Mouse (Mus musculus) small intestine, adult 2 months (tissue): ENCODE measurements around the gene Gpr132. TPM values are rescaled to one million over a fixed set of nuclear protein-coding genes. Genes with fewer than 3 reads are reported as not detected.

Experiments used
- H3K27ac ChIP-seq: fragments of 200-500 bp; 2 replicates; pipeline ENCODE4 v1.5.1; 2012; ENCODE audit warnings: low read depth, low read length, control low read depth, inconsistent platforms; ENCODE audit not compliant: insufficient read depth
- H3K27me3 ChIP-seq: fragments of 200-500 bp; 2 replicates; pipeline ENCODE4 v1.6.1; 2012; ENCODE audit warnings: mild to moderate bottlenecking, moderate library complexity, low read length, inconsistent platforms; ENCODE audit not compliant: control insufficient read depth, insufficient read depth
- H3K36me3 ChIP-seq: fragments of 200-500 bp; 2 replicates; pipeline ENCODE4 v1.6.1; 2012; ENCODE audit warnings: mild to moderate bottlenecking, low read length, control low read depth, inconsistent platforms; ENCODE audit not compliant: control insufficient read depth, insufficient read depth
- H3K4me1 ChIP-seq: fragments of 200-500 bp; 2 replicates; pipeline ENCODE4 v1.6.1; 2012; ENCODE audit warnings: low read length, inconsistent platforms, mixed read lengths; ENCODE audit not compliant: control insufficient read depth, insufficient read depth, insufficient read length
- H3K4me3 ChIP-seq: fragments of 200-500 bp; 2 replicates; pipeline ENCODE4 v1.5.1; 2012; ENCODE audit warnings: low read depth, mild to moderate bottlenecking, control low read depth, inconsistent platforms, low read length, moderate library complexity
- CTCF ChIP-seq: fragments of 200-500 bp; IDR thresholded peaks from 2 replicates; pipeline ENCODE4 v1.5.1; 2012; ENCODE audit warnings: low read depth, mild to moderate bottlenecking, control low read depth, inconsistent platforms, low read length, moderate library complexity, mixed read lengths; ENCODE audit not compliant: insufficient replicate concordance, insufficient read length; ENCODE audit errors: extremely low read depth
- POLR2A ChIP-seq: fragments of 200-500 bp; IDR thresholded peaks from 2 replicates; pipeline ENCODE4 v1.6.1; 2012; ENCODE audit warnings: low read depth, mild to moderate bottlenecking, control low read depth, inconsistent platforms, low read length, moderate library complexity
- WGBS: fragments of 180-500 bp; shearing (Covaris S2); methylation state at CpG from one replicate; pipeline ENCODE4 v1.1.7; 2018; 5-methylcytosine and 5-hydroxymethylcytosine counted together
- polyA plus RNA-seq: library from polyadenylated mRNA; depleted of rRNA; stranded (reverse); fragments of >200 nt; gene quantifications from 2 replicates; pipeline ENCODE4 v1.2.3, GENCODE M21; 2012

The Gpr132 gene
- polyA plus RNA-seq, 1 experiment = 8.2 TPM

DNA sequence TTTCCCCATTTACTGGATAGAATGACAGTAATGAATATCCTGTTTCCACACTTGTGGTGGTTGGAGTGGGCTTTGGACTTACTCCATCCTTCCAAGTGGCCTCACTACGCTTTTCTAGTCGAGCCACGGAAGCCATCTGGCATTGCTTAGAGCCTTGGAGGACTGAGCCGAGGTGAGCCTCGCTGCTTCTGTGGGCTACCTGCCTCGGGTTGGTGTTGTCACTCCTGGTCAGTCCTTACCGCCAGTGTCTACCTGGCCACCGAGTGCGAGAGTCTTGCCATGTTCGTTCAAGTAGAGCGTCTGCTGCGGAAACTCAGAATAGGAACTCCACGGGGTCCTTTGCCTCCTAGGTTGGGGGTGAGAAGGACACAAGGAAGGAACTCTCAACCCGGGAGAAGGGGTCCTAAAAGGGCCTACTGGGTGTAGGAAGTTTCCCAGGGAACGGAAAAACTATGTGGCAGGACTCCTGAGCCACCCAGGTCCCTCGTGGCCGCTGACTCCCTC, 9.1 kb upstream of the Gpr132 start:
- peaks cover 33% of the 10 kb centered on the region for H3K4me1 ChIP-seq
- no peaks in the 10 kb centered on the region for H3K36me3 ChIP-seq
- peak overlapping the region; percentile 44 for H3K4me3 ChIP-seq
- peaks cover 5% of the 10 kb centered on the region; the same call in 1 of the 2 replicates for H3K27me3 ChIP-seq
- 7% methylated on average over 17 of the region's 17 CpGs for WGBS
- TF ChIP-seq POLR2A = no peak
- TF ChIP-seq CTCF = no peak
- no peak overlapping the region for H3K27ac ChIP-seq

DNA sequence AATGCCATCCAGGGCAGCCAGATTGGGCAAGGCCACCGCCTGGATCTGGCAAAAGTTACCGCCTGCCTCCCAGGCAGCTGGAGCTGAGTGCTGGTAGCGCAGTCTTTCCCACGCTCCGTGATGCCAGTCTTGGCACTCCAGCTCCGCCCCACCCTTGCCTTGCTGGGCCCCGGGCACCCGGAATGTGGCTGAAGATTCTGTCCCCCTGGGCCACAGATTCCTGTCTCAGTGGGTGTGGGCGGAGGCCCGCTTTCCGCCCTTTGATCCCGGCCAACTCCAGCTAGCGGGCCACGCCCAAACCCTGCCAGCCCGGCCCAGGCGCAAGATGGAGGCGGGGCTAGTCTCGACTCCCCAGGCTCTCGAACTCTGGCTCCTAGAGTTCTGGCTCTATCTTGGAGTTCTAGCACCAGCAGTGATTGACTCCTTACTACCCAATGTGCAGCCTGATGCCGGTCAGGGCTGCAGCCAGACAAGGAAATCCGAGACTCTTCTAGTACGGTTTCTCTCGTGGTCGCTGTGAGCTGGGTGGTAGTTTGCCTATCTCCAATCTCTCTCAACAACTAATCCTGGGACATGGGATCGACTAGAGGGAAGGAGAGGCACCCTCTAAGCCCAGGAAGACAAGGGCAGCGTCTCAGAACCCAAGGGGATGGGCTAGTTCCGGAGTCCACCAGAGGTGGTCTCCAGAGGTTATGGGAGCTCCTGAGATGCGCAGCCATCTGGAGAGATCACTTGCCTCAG, 8.5 kb upstream of the Gpr132 start:
- Histone ChIP-seq H3K36me3 (no peaks in the 10 kb centered on the region), H3K4me1 (peaks cover 33% of the 10 kb centered on the region), H3K4me3 (peak overlapping the region; percentile 21), H3K27me3 (peaks cover 5% of the 10 kb centered on the region; the same call in 1 of the 2 replicates), H3K27ac (no peak overlapping the region; the same call in 1 of the 2 replicates)
- WGBS = 4% methylated on average over 28 of the region's 28 CpGs
- no peak for TF ChIP-seq CTCF
- TF ChIP-seq POLR2A = no peak

DNA sequence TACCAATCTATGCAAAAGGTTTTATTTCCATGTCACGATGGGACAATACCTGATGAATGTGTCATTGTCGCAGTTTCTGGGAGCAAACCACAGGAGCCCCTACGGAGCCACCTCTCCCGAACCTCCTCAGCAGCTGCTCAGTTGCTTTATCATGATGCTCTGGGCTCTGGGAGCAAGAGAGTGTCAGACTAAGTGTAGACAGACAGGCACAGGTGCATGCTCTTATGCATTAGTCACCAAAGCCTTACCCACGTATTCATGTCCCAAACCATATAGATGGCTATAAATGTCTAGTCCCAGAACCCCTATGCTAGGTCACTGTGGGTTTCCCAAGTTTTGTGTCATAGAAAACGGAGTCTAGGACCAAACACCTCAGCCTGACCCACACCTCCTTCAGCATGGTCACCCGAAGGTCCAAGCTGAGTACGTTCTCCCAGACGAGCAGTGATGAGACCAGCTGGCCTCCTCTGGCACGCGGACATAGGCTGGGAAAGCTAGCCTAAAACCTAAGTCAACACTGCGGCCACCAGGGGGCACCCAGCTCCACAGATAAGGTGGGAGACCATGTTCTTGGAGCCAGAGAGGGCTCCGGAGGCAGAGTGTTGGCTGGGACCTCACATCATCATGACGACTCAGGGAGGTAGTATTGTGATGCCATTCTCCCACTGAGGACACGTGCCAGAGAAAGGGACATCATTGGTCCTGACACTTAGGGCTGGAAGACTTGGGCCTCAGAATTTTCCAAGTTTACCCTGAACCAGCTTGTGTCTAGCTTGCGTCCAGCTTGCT, 7.4 kb upstream of the Gpr132 start:
- WGBS = 26% methylated on average over 16 of the region's 16 CpGs
- peaks cover 5% of the 10 kb centered on the region; the same call in 1 of the 2 replicates for H3K27me3 ChIP-seq
- peaks cover 39% of the 10 kb centered on the region for H3K4me1 ChIP-seq
- TF ChIP-seq CTCF (peak; percentile 88), POLR2A (no peak)
- no peaks in the 10 kb centered on the region for H3K36me3 ChIP-seq
- no peak overlapping the region for H3K4me3 ChIP-seq
- no peak overlapping the region for H3K27ac ChIP-seq

- H3K4me1 ChIP-seq = peaks cover 41% of the 10 kb centered on the region
- peaks cover 5% of the 10 kb centered on the region; the same call in 1 of the 2 replicates for H3K27me3 ChIP-seq
- H3K36me3 ChIP-seq = no peaks in the 10 kb centered on the region
- no peak overlapping the region for H3K27ac ChIP-seq
- WGBS = 41% methylated on average over 22 of the region's 22 CpGs
- peak overlapping the region; percentile 31 for H3K4me3 ChIP-seq
- TF ChIP-seq CTCF = no peak
Measured at GRCm38 (mm10) chr12:112874199-112874598, 6.2 kb upstream of the Gpr132 start.

GRCm38 (mm10) chr12:112873452-112874190, 5.6 kb upstream of the Gpr132 start:
- Histone ChIP-seq H3K36me3 (no peaks in the 10 kb centered on the region), H3K27me3 (peaks cover 5% of the 10 kb centered on the region; the same call in 1 of the 2 replicates), H3K27ac (no peak overlapping the region), H3K4me3 (peak overlapping the region; percentile 31), H3K4me1 (peaks cover 41% of the 10 kb centered on the region)
- TF ChIP-seq CTCF (peak; percentile 75; the same call in 1 of the 2 replicates), POLR2A (no peak)
- WGBS = 22% methylated on average over 18 of the region's 18 CpGs

GRCm38 (mm10) chr12:112872991-112873390, 5.0 kb upstream of the Gpr132 start:
- no peaks in the 10 kb centered on the region for H3K36me3 ChIP-seq
- peaks cover 5% of the 10 kb centered on the region; the same call in 1 of the 2 replicates for H3K27me3 ChIP-seq
- H3K4me1 ChIP-seq = peaks cover 36% of the 10 kb centered on the region
- H3K27ac ChIP-seq = no peak overlapping the region
- no peak overlapping the region for H3K4me3 ChIP-seq
- WGBS = 88% methylated on average over 10 of the region's 10 CpGs
- TF ChIP-seq CTCF (no peak), POLR2A (no peak)
